Mouse (Mus musculus) B cell, adult (primary cell): Measurements from ENCODE around the gene Ppp1r11. TPM values are rescaled to one million over a fixed set of nuclear protein-coding genes. Genes with fewer than 3 reads are reported as not detected.

Experiments
- total RNA-seq: library from RNA; stranded (reverse); gene quantifications from 4 replicates; pipeline ENCODE4 v1.2.4, GENCODE M21; 2023; ENCODE audit not compliant: inconsistent age

The Ppp1r11 gene
- total RNA-seq, result 90.0 to 119 TPM (median 113 TPM) in 4 replicates

DNA sequence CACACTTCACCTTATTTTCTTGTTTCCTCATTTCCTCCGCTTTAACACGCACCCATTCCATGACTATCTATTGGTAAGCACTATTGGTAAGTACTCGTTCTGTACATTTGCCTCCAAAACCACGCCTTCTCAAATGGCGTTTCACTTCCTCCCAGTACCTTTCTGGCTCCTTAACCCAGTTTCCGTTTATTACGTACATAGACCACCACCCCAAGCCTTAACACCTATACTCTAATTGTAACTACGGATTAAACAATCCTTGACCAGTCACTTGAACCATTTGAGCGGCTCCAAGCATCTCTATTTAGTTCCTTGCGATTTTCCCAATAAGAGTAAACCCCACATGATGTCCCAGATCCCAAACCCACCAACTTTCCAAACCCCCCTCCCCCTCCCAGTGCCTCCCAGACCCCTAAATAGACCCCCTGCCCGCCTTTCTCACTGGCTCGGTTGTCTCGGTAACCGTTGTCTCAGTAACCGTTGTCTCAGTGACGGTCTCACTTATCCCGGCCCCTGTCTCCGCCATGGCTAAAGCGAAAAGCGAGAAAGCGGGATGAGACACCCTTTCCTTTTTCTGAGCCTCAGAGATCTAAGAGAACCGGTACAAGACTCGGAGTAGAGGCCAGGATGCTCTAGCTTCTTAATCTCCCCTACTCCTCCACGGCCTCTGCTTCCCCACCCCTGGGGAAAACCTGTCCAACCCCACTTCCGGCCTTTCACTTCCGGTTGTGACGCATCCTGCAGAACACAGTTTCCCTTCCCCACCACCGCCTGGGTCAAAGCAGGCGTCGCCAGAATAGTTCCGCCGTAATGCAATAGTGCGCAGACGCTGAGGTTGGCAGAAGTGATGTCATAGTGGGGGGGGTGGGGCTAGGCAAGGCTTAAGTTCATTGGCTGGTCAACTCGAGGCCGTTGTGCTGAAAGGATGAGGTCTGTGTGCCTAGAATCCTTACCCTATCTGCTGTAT lies at the start of gene Ppp1r11:
Ppp1r11 (minus strand) TSS at position 761 of the 967 bp plus-strand sequence.

GRCm38 (mm10) chr17:37000863-37001262 lies 49.3 kb upstream of the Ppp1r11 start, which contains the start of gene Zfp57:
Gene Zfp57, plus strand, starts transcription at chr17:37001163.

DNA sequence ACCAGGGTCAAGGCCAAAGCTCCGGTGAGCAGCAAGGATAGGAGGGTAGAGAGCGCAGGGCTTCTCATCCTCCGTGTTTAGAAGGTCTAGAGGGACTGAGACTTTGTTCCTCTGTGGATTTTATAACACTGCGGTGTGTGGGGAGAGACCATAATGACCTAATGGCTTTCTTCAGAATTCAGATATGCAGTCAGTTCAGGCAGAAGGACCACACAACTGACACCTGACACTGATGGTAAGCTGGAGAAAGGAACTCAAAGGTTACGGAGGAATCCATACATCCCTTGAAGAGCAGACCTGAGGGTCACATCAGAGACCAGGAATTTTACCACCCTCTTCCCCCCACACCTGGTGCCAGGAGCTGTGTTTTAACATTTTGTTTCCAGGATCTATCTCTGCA lies 37.9 kb upstream of the Ppp1r11 start, which contains the start of gene H2-M5:
H2-M5 (minus strand) TSS at position 101 of the 400 bp plus-strand sequence.

GRCm38 (mm10) chr17:36981221-36981813 lies 29.8 kb upstream of the Ppp1r11 start, which contains the start of gene 2410137M14Rik:
Gene 2410137M14Rik, minus strand, starts transcription at chr17:36981237.

DNA sequence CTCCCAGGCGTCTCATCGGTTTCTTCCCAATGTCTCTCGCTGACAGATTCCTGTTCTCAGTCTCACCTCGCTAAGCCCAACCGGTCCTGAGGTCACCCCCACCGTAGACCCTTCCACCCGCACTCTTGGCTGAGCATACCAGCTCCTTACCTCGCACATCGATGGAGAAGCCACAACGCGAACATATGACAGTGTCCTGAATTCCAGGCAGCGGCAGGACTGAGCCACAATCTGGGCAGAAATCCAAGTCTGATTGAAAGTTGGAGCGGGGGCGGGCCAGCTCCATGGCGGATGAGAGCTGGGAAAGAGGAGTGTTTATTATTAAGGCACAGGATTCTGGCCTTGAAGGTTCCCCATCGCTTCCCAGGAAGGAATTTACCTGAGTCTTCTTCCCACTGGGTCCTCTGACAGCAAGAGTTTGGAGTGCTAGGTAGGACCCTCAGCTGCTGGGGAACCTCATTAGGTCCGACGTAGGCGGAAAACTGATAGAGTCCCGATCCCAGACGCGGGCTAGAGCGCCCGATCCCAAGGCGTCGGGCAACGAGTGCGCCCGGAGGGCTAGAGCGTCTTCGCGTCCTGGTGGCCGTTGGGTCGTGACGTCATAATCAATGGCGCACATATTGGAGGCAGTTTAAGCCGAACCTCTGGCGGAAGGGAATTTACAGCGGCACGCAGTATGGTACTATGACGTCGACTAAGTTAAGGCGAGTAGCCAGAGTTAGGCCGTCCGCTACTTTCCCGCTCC lies 6.6 kb upstream of the Ppp1r11 start, which contains the start of the genes Znrd1 and Znrd1as:
Znrd1 (minus strand) TSS at position 561 of the 745 bp plus-strand sequence.
Znrd1as (plus strand) TSS at position 594 of the 745 bp plus-strand sequence.

GRCm38 (mm10) chr17:36942791-36943471 lies 8.6 kb downstream of the Ppp1r11 start, which contains the start of gene Rnf39:
Gene Rnf39, plus strand, starts transcription at chr17:36942918.

Other genes starting within 250 kb of the Ppp1r11 start
- not detected in 4 replicates for gene H2-M10.5, start 178.8 kb downstream of the Ppp1r11 start, total RNA-seq
- gene H2-M10.6, start 139.6 kb downstream of the Ppp1r11 start, total RNA-seq, result not detected in 4 replicates
- gene Trim26, start 114.6 kb downstream of the Ppp1r11 start, total RNA-seq, result 191 to 213 TPM (median 199 TPM) in 4 replicates
- not detected in 4 replicates for gene Trim15, start 84.5 kb downstream of the Ppp1r11 start, total RNA-seq
- 0.21 TPM in 1 of 4 replicates, not detected in the others for gene Trim10, start 82.2 kb downstream of the Ppp1r11 start, total RNA-seq
- gene Trim40, start 61.6 kb downstream of the Ppp1r11 start, total RNA-seq, result 0.24 to 0.93 TPM in 2 of 4 replicates, not detected in the others
- not detected in 4 replicates for gene Trim31, start 53.6 kb downstream of the Ppp1r11 start, total RNA-seq
- 0.58 TPM in 1 of 4 replicates, not detected in the others for gene Rnf39, start 8.8 kb downstream of the Ppp1r11 start, total RNA-seq
- gene Znrd1, start 6.8 kb upstream of the Ppp1r11 start, total RNA-seq, result 79.5 to 91.0 TPM (median 81.3 TPM) in 4 replicates
- 1.6 to 2.7 TPM (median 2.1 TPM) in 4 replicates for gene Znrd1as, start 6.9 kb upstream of the Ppp1r11 start, total RNA-seq
- not detected in 4 replicates for gene 2410137M14Rik, start 29.5 kb upstream of the Ppp1r11 start, total RNA-seq
- gene H2-M5, start 37.8 kb upstream of the Ppp1r11 start, total RNA-seq, result not detected in 4 replicates
- not detected in 4 replicates for gene Zfp57, start 49.4 kb upstream of the Ppp1r11 start, total RNA-seq
- not detected in 4 replicates for gene Mog, start 71.7 kb upstream of the Ppp1r11 start, total RNA-seq
- 55.3 to 68.7 TPM (median 59.7 TPM) in 4 replicates for gene Gabbr1, start 94.2 kb upstream of the Ppp1r11 start, total RNA-seq
- gene Olfr90, start 136.8 kb upstream of the Ppp1r11 start, total RNA-seq, result 0.19 to 0.24 TPM in 2 of 4 replicates, not detected in the others
- not detected in 4 replicates for gene Olfr91, start 146.5 kb upstream of the Ppp1r11 start, total RNA-seq
- not detected in 4 replicates for gene Olfr92, start 168.3 kb upstream of the Ppp1r11 start, total RNA-seq
- gene Olfr93, start 209.8 kb upstream of the Ppp1r11 start, total RNA-seq, result not detected in 4 replicates
- gene Ubd, start 242.2 kb upstream of the Ppp1r11 start, total RNA-seq, result 0.78 TPM in 1 of 4 replicates, not detected in the others
- gene Olfr94, start 249.3 kb upstream of the Ppp1r11 start, total RNA-seq, result not detected in 4 replicates